Mouse (Mus musculus) neural tube, embryonic 15.5 days (tissue): ENCODE measurements around the gene Naa15. TPM values are rescaled to one million over a fixed set of nuclear protein-coding genes. Genes with fewer than 3 reads are reported as not detected.

Experiments
- ATAC-seq: fragments of 200-750 bp; cut with Nextera tagmentation; 2 replicates; pipeline ENCODE4 v1.8.0; 2017; ENCODE audit warnings: mild to moderate bottlenecking, moderate TSS enrichment, moderate library complexity; ENCODE audit not compliant: low FRiP score
- H3K27ac ChIP-seq: fragments of 300-500 bp; sonication (generic); replicated peaks from 2 replicates; pipeline ENCODE4 v1.5.1; 2015; ENCODE audit warnings: mild to moderate bottlenecking, inconsistent platforms
- H3K27me3 ChIP-seq: fragments of 300-500 bp; sonication (generic); replicated peaks from 2 replicates; pipeline ENCODE4 v1.6.1; 2015; ENCODE audit warnings: inconsistent platforms
- H3K36me3 ChIP-seq: fragments of 300-500 bp; sonication (generic); 2 replicates; pipeline ENCODE4 v1.6.1; 2015; ENCODE audit warnings: inconsistent platforms
- H3K4me1 ChIP-seq: fragments of 300-500 bp; sonication (generic); 2 replicates; pipeline ENCODE4 v1.6.1; 2015; ENCODE audit warnings: inconsistent platforms
- H3K4me2 ChIP-seq: fragments of 300-500 bp; sonication (generic); 2 replicates; pipeline ENCODE4 v1.6.1; 2015; ENCODE audit warnings: inconsistent platforms, mild to moderate bottlenecking, moderate library complexity
- H3K4me3 ChIP-seq: fragments of 300-500 bp; sonication (generic); replicated peaks from 2 replicates; pipeline ENCODE4 v1.5.1; 2015; ENCODE audit warnings: mild to moderate bottlenecking, inconsistent platforms
- H3K9ac ChIP-seq: fragments of 300-500 bp; sonication (generic); replicated peaks from 2 replicates; pipeline ENCODE4 v1.6.1; 2015; ENCODE audit warnings: mild to moderate bottlenecking, inconsistent platforms
- H3K9me3 ChIP-seq: fragments of 300-500 bp; sonication (generic); replicated peaks from 2 replicates; pipeline ENCODE4 v1.6.1; 2016; ENCODE audit warnings: inconsistent platforms
- WGBS: fragments of 180-500 bp; shearing (Covaris S2); methylation state at CpG from one replicate; pipeline ENCODE4 v1.1.7; 2015; ENCODE audit warnings: mixed read lengths; 5-methylcytosine and 5-hydroxymethylcytosine counted together
- polyA plus RNA-seq: library from polyadenylated mRNA; unstranded; fragments of >200 nt; fragmentation: Nextera tagmentation; extraction: Ambion mirVana; gene quantifications from 2 replicates; pipeline ENCODE4 v1.2.1, GENCODE M21; 2015

The Naa15 gene
- polyA plus RNA-seq, 1 experiment from 2014 or later = 42.8 TPM

DNA sequence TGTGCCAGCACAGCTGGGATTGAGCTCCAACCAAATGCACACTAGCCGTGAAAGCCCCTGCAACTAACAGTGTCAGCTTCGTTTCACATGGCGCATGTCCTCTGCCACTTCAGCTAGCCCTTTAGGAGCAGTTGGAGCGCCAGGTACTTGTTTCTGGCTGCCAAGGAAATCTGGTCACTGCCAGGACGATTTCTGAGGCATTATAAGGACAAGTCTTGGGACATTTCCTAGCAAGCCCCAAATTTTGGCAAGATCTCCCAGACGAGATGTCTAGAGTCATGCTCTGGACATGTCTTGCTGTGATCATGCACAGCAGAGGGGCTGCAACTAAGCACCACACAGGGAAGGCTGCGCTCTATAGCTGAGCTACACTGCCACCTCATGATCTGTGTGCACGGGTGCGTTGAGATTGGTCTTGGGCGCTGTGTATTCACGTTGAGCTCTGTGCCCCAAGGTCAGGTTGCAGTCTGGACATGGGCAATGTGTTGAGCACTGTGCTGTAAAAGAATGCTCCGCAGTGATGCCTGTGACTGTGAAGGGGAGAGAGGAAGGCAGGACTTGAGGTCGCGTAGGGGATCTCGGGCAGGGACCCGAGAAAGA is 110.3 kb downstream of the Naa15 start:
- Histone ChIP-seq H3K4me2 (no peak overlapping the region), H3K27me3 (no peaks in the 10 kb centered on the region), H3K9ac (no peak overlapping the region), H3K4me1 (no peaks in the 10 kb centered on the region), H3K9me3 (no peaks in the 10 kb centered on the region), H3K27ac (no peak overlapping the region), H3K36me3 (peaks cover 91% of the 10 kb centered on the region), H3K4me3 (no peak overlapping the region)
- no peak for ATAC-seq
- 91% methylated on average over 16 of the region's 16 CpGs for WGBS

Other genes starting within 250 kb of the Naa15 start
- gene Noct, start 190.7 kb upstream of the Naa15 start, polyA plus RNA-seq = 32.0 and 35.6 TPM in 2 replicates
- gene Elf2, start 74.5 kb upstream of the Naa15 start, polyA plus RNA-seq = 30.0 and 42.4 TPM in 2 replicates
- gene Mgarp, start 18.4 kb upstream of the Naa15 start, polyA plus RNA-seq = 0.81 and 1.4 TPM in 2 replicates
- gene Ndufc1, start 6.2 kb upstream of the Naa15 start, polyA plus RNA-seq = 784 and 883 TPM in 2 replicates
- 27.3 and 27.4 TPM in 2 replicates for gene Rab33b, start 68.8 kb downstream of the Naa15 start, polyA plus RNA-seq
- gene Setd7, start 145.7 kb downstream of the Naa15 start, polyA plus RNA-seq = 2.6 and 4.2 TPM in 2 replicates
- 0.88 and 9.5 TPM in 2 replicates for gene Mgst2, start 245.2 kb downstream of the Naa15 start, polyA plus RNA-seq